Mouse (Mus musculus) natural killer cell, adult 2 months (primary cell): ENCODE measurements around the gene Trh.

Source experiments
- DNase-seq, 2 experiments: peaks; one replicate each; pipeline ENCODE4 v3.0.0; 2022; ENCODE audit warnings: low spot score in 2 of 2

Trh gene

DNA sequence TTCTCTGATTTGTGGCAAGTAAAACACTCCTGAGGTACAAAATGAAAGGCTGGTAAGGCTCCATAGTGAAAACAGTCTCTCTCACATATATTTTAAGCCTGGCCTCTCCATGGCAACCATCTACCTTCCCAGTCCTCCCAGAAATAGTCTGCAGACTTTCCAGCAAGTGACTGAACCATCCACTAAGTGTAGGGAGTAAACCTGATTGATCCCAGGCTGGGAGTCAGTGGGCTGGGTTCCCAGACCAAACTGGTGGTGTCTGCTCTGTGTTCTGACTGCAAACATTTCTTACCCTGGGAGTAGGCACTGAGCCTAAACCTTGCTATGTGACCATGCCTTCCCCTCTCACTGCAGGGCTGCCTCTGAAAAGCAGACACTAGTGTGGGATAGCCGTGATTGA lies 19.5 kb downstream of the Trh start:
- DNase-seq: no peak

DNA sequence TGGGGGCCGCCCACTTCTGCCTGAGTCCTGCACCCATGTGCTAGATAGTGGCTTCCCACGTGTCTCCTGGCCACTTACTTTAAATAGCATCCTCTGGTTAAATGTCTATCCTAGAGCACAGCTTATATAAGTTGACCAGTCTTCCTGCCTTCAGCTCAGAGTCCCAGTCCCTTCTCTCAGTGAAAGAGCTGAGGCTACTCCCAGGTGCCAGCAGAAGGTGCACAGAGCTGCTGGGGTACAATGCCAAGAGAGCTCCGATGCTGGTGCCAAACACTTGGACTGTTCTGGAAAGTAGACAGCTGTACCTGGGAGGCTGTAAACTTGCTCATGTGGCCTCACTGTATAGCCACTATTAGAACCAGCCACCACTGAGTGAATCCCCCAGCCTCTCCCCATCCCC lies 22.4 kb downstream of the Trh start:
- DNase-seq: no peak

GRCm38 (mm10) chr6:92221604-92222003 lies 22.8 kb downstream of the Trh start:
- no peak for DNase-seq

DNA sequence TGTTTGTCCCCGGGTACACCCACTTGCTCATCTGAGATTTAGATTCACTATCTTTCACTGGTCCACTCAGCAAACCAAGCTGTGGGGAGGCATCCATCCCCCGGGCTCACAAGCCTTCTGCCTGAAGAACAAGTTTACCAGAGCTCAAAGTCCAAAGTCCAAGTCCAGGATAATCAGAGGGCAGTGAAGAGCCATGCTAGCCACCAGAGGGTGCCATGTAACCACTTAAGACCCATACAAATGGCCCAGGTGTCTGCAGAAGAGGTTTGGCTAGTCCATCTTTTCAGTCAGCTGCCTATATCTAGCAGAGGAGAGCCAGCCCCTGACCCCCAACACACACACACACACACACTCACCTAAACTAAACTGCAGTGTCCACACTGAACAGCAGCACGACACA lies 25.0 kb downstream of the Trh start:
- DNase-seq: peak in 1 of 2 experiments; percentile 15

DNA sequence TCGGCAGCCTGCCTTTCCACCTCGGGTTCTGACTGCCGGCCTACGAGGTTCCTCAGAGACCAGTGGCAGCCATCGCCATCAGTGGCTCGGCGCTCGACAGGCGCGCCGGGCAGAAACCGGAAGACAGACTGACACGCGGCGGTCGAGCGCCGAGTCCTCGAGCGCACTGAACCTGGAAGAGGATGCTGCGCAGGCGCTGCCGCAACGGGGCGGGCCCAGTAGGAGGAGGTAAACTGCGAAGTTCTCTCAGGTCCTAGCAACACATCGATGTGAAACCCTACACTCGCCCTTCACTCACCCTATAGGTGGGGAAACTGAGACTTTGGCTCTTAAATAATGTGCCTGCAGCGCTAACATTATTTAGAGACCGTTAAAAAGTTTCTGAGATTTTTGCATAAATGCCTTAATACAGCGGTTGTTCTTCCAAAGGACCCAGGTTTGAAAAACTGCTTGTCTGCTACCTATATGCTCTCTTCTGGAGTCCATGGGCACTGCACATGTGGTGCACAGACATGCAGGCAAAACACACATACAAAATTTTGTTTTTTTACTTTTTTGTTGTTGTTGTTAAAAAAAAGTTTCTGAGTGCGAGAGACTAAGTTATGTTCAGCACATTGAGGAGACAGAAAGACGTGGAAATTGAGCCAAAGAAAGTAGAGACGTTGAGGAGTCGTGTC lies 29.5 kb downstream of the Trh start, which contains the start of gene Rbsn:
TSS of gene Rbsn (minus strand) at position 153 of the 677 bp plus-strand sequence.
- DNase-seq: peak; percentile 83 to 89

DNA sequence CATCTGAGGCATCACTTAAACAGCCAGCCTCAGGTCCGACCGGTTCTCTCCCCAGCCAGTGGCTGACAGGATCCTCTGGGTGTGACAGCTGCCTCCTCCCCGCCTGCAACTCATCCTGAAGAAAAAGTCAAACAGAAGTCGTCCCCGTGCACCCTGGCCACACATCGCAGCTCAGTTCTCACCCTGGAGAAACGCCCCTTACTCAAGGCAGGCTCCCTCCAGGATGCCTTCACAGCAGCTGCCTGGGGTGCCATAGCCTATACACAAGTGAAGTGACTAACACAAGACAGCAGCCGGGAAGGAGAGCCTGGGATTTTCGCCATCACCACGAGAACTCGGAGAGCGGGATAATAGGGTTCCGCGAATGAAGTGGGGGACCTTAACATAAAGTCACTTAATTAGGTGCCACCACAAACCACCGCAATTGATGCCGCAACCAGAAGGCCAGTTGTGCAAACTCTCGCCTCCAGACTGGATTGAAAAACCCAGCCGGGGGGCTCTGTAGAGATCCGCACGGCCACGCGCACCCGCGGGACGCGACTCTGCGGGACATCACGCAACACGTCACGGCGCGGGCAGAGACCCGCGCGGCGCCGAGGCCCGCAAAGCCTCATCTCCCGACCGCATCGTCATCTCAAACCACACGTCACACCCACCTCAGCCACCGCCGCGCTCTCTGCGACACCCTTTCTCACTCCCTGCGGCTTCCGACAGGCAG lies 30.2 kb downstream of the Trh start:
- peak in 1 of 2 experiments; percentile 6 for DNase-seq

DNA sequence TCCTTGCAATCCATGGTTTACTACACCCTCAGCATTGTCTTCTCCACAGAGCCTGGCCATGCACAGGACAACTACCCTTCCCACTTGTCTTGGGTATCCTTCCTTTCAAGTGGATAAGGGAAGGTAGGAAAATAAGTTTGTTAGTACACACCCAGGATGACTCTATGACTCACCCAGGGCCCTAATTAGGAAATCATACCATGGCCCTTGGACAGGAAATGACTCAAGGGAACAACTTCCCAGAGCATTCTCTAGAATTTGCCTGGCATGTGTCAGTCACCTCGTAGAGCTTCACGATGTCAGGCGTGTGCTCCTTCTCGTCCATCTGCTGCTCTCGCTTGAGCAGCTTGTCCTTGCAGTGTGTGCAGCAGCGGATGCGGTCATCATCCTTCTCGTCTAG lies 45.0 kb downstream of the Trh start:
- DNase-seq: no peak
